In the genomic region with DNA sequence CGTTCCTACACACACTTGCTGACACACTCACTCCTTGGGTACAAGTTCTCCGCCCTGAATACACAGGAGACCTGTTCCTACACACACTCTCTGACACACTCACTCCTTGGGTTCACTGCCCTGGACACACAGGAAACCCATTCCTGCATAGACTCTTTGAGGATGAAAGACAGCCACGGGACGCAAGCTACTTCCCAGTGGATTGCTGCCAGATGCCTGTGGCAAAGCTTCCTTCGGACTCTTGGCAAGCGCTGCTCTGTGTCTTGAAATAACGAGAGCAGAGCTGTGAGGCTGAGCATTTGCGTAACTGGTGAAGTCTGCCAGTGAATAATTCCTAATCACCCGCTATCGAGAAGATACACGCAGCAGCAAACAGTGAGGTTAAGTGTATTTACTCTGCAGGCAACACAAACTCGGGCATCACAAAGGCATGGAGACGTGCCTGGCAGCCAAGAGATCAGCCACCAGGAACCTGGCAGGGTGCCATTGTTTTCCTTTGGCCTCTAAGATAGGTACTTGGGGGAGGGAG, we compare ENCODE assay signal across 9 mouse cellular contexts. TPM values are rescaled to one million over a fixed set of nuclear protein-coding genes. Genes with fewer than 3 reads are reported as not detected.
DNase-seq lines count a peak whose midpoint lies in the region; ATAC-seq lines count a peak whose summit lies in the region.
"Had no signal": no experiment of that assay in that cellular context is flagged by ENCODE, and none has a peak within 500 bp of the region (broad histone marks: within the 10 kb centered on the region; RNA-seq: fewer than 3 reads in every experiment).

No protein-coding gene starts in this region.

- 0 out of 2 replicates have a peak overlapping the region, but pooled peaks have one; percentile 15 for H3K4me2 ChIP-seq in embryonic facial prominence, embryonic 15.5 days (replicated peaks)
- peak overlapping the region; percentile 57 for H3K4me2 ChIP-seq in heart, embryonic 13.5 days
- H3K4me2 ChIP-seq in lung, embryonic 15.5 days: peak overlapping the region; percentile 32

- DNase-seq in retina, adult 2 months (ENCODE audit: low read depth, low spot score): peak; percentile 1
- DNase-seq in retina, embryonic 14.5 days (ENCODE audit: low spot score): no peak
- DNase-seq in kidney, postnatal 4 days: peak; percentile 68 to 79
- peak; percentile 92 for DNase-seq in skeletal muscle tissue, adult 2 months (ENCODE audit: low read depth, low spot score)
- DNase-seq in thymus, postnatal 14 days: no peak

- H3K36me3 ChIP-seq in embryonic facial prominence, embryonic 15.5 days: peaks cover 39% of the 10 kb centered on the region; the same call in 1 of the 2 replicates
- H3K36me3 ChIP-seq in heart, embryonic 13.5 days: peaks cover 39% of the 10 kb centered on the region
- H3K36me3 ChIP-seq in lung, embryonic 15.5 days: peaks cover 29% of the 10 kb centered on the region

- no peak overlapping the region for H3K4me3 ChIP-seq in embryonic facial prominence, embryonic 15.5 days (replicated peaks)
- H3K4me3 ChIP-seq in heart, embryonic 13.5 days: peak overlapping the region; percentile 12; the same call in 1 of the 2 replicates
- no peak overlapping the region for H3K4me3 ChIP-seq in lung, embryonic 15.5 days
- H3K4me3 ChIP-seq: megakaryocyte, embryonic 14.5 days had no signal

- H3K4me1 ChIP-seq in embryonic facial prominence, embryonic 15.5 days: peaks cover 21% of the 10 kb centered on the region
- H3K4me1 ChIP-seq in heart, embryonic 13.5 days: peaks cover 68% of the 10 kb centered on the region
- peaks cover 30% of the 10 kb centered on the region for H3K4me1 ChIP-seq in lung, embryonic 15.5 days

- no peak overlapping the region for H3K9ac ChIP-seq in embryonic facial prominence, embryonic 15.5 days
- peak overlapping the region; percentile 28 for H3K9ac ChIP-seq in heart, embryonic 13.5 days
- 0 out of 2 replicates have a peak overlapping the region, but pooled peaks have one; percentile 4 for H3K9ac ChIP-seq in lung, embryonic 15.5 days

- ATAC-seq in embryonic facial prominence, embryonic 15.5 days (ENCODE audit: insufficient number of reproducible peaks, low FRiP score, low TSS enrichment, low read depth): peak; percentile 75
- ATAC-seq in heart, embryonic 13.5 days (ENCODE audit: extremely low read depth, insufficient number of reproducible peaks, low FRiP score, low TSS enrichment): peak; percentile 48; the same call in 1 of the 2 replicates
- ATAC-seq in lung, embryonic 15.5 days (ENCODE audit: borderline replicate concordance, extremely low read depth, low FRiP score, low TSS enrichment): peak; percentile 85

- no peaks in the 10 kb centered on the region for H3K9me3 ChIP-seq in embryonic facial prominence, embryonic 15.5 days (replicated peaks)
- H3K9me3 ChIP-seq in heart, embryonic 13.5 days: no peaks in the 10 kb centered on the region
- H3K9me3 ChIP-seq in lung, embryonic 15.5 days: no peaks in the 10 kb centered on the region
- H3K9me3 ChIP-seq: megakaryocyte, embryonic 14.5 days had no signal

- no peaks in the 10 kb centered on the region for H3K27me3 ChIP-seq in embryonic facial prominence, embryonic 15.5 days
- no peaks in the 10 kb centered on the region for H3K27me3 ChIP-seq in heart, embryonic 13.5 days (replicated peaks)
- H3K27me3 ChIP-seq in lung, embryonic 15.5 days: no peaks in the 10 kb centered on the region
- H3K27me3 ChIP-seq: megakaryocyte, embryonic 14.5 days had no signal

- WGBS in embryonic facial prominence, embryonic 15.5 days: 22% methylated on average over 13 of the region's 13 CpGs
- WGBS in heart, embryonic 13.5 days: 27% methylated on average over 13 of the region's 13 CpGs
- WGBS in lung, embryonic 15.5 days: 13% methylated on average over 13 of the region's 13 CpGs

- peak overlapping the region; percentile 76 for H3K27ac ChIP-seq in embryonic facial prominence, embryonic 15.5 days (replicated peaks)
- peak overlapping the region; percentile 89 for H3K27ac ChIP-seq in heart, embryonic 13.5 days (replicated peaks)
- H3K27ac ChIP-seq in lung, embryonic 15.5 days: peak overlapping the region; percentile 84

RNA-seq across cellular contexts. Expression of a gene that starts 23.4 kb away (rescaled TPM):
- 58.3 and 61.2 TPM in 2 replicates for polyA plus RNA-seq in embryonic facial prominence, embryonic 15.5 days (2015; fragmentation: Nextera tagmentation; extraction: Ambion mirVana)
- 49.6 and 59.8 TPM in 2 replicates for polyA plus RNA-seq in heart, embryonic 13.5 days (2015; fragmentation: Nextera tagmentation; extraction: Ambion mirVana)
- polyA plus RNA-seq in lung, embryonic 15.5 days (2015; fragmentation: Nextera tagmentation; extraction: Ambion mirVana): 64.1 and 65.6 TPM in 2 replicates

Comparison
In these comparisons a context has a peak if more than half of its experiments do, and no peak if none do; other contexts are left out.
1. DNase-seq: peak in retina, adult 2 months (single experiment), kidney, postnatal 4 days (2 of 2) and skeletal muscle tissue, adult 2 months (single experiment); none in retina, embryonic 14.5 days (single experiment) and thymus, postnatal 14 days (single experiment).
2. Peak in every context shown above with its lines, with median percentiles within 50 percentile points of each other: ATAC-seq, H3K27ac ChIP-seq and H3K4me2 ChIP-seq.